Mouse (Mus musculus): ENCODE measurements around the gene Mtmr4. TPM values are rescaled to one million over a fixed set of nuclear protein-coding genes. Genes with fewer than 3 reads are reported as not detected.

The Mtmr4 gene
- polyA plus RNA-seq, 1 experiment = 5.8 TPM

Other genes starting within 250 kb of the Mtmr4 start
- gene Ppm1e, start 233.1 kb upstream of the Mtmr4 start, polyA plus RNA-seq (2012; ENCODE audit: insufficient read depth, insufficient read length, missing spikeins) = 0.36 TPM in 1 of 2 replicates, not detected in the other
- 0.54 TPM in 1 of 2 replicates, not detected in the other for gene Rad51c, start 187.2 kb upstream of the Mtmr4 start, polyA plus RNA-seq (2012; ENCODE audit: insufficient read depth, insufficient read length, missing spikeins)
- not detected in 2 replicates for gene Tex14, start 187.1 kb upstream of the Mtmr4 start, polyA plus RNA-seq (2012; ENCODE audit: insufficient read depth, insufficient read length, missing spikeins)
- not detected in 2 replicates for gene Gm11492, start 25.5 kb upstream of the Mtmr4 start, polyA plus RNA-seq (2012; ENCODE audit: insufficient read depth, insufficient read length, missing spikeins)
- 19.7 and 35.0 TPM in 2 replicates for gene Sept4, start 23.3 kb upstream of the Mtmr4 start, polyA plus RNA-seq (2012; ENCODE audit: insufficient read depth, insufficient read length, missing spikeins)
- not detected in 2 replicates for gene Hsf5, start 25.0 kb downstream of the Mtmr4 start, polyA plus RNA-seq (2012; ENCODE audit: insufficient read depth, insufficient read length, missing spikeins)
- not detected in 2 replicates for gene Rnf43, start 70.6 kb downstream of the Mtmr4 start, polyA plus RNA-seq (2012; ENCODE audit: insufficient read depth, insufficient read length, missing spikeins)
- 90.3 and 97.1 TPM in 2 replicates for gene Supt4a, start 145.4 kb downstream of the Mtmr4 start, polyA plus RNA-seq (2012; ENCODE audit: insufficient read depth, insufficient read length, missing spikeins)
- gene Tspoap1, start 168.4 kb downstream of the Mtmr4 start, polyA plus RNA-seq (2012; ENCODE audit: insufficient read depth, insufficient read length, missing spikeins) = not detected in 2 replicates
- gene Mpo, start 201.4 kb downstream of the Mtmr4 start, polyA plus RNA-seq (2012; ENCODE audit: insufficient read depth, insufficient read length, missing spikeins) = not detected in 2 replicates
- gene Lpo, start 236.1 kb downstream of the Mtmr4 start, polyA plus RNA-seq (2012; ENCODE audit: insufficient read depth, insufficient read length, missing spikeins) = not detected in 2 replicates

Measured in brown adipose tissue, adult 24 weeks (tissue).